7 mouse cellular contexts compared by ENCODE assay signal in the genomic region with DNA sequence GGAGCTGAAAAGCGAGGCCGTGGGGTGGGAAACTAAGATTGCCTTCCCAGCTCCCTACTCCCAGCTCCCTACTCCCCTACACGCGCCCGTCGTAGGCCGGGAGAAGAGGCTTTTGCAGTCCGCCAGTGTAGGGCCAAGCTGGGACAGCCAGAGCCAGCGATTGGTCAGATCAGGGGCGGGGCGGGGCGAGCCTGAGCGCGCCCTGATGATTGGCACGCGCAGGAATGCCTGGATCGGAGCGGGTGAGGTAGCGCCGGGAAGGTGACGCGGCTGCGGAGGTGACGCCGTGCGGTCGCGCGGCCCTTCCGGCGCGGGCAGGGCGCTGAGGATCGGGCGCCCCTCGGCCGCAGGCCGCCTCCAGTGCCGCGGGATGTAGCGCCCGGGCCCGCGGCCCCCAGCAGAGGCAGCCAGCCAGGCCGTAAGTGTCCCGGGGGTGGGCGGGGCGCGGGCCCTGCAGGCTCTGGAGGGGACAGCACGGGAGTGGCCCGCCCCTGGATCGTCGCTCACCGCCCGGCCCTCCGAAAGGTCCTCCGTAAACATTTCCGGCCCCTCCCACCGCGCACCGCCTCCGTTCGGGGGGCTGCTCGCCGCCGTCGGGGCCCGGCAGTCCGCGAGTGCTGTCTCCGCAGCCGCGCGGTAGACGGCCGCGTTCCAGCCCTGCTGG. TPM values are rescaled to one million over a fixed set of nuclear protein-coding genes. Genes with fewer than 3 reads are reported as not detected.
DNase-seq lines count a peak whose midpoint lies in the region; ATAC-seq lines count a peak whose summit lies in the region.

Adipor1 (plus strand) TSS at position 211 of the 664 bp plus-strand sequence.

- peak within 1 kb of the TSS; percentile 87 for H3K4me3 ChIP-seq in intestine, embryonic 15.5 days (replicated peaks)
- H3K4me3 ChIP-seq in midbrain, embryonic 10.5 days: peak within 1 kb of the TSS; percentile 96

- under 1% methylated on average over 71 of the region's 77 CpGs for WGBS in intestine, embryonic 15.5 days
- under 1% methylated on average over 76 of the region's 77 CpGs for WGBS in midbrain, embryonic 10.5 days

- H3K4me2 ChIP-seq in intestine, embryonic 15.5 days (replicated peaks): peak within 1 kb of the TSS; percentile 72

- H3K36me3 ChIP-seq in intestine, embryonic 15.5 days: peaks cover 8% of the 10 kb centered on the region
- H3K36me3 ChIP-seq in midbrain, embryonic 10.5 days: peaks cover 11% of the 10 kb centered on the region

- H3K27me3 ChIP-seq in intestine, embryonic 15.5 days (replicated peaks): no peaks in the 10 kb centered on the region
- H3K27me3 ChIP-seq in midbrain, embryonic 10.5 days (ENCODE audit: low read depth, poor library complexity, severe bottlenecking): no peaks in the 10 kb centered on the region

- H3K9me3 ChIP-seq in intestine, embryonic 15.5 days: no peaks in the 10 kb centered on the region
- no peaks in the 10 kb centered on the region for H3K9me3 ChIP-seq in midbrain, embryonic 10.5 days (replicated peaks)

- H3K4me1 ChIP-seq in intestine, embryonic 15.5 days (replicated peaks): peaks cover 37% of the 10 kb centered on the region
- peaks cover 50% of the 10 kb centered on the region for H3K4me1 ChIP-seq in midbrain, embryonic 10.5 days

- peak; percentile 100 for ATAC-seq in intestine, embryonic 15.5 days

- H3K9ac ChIP-seq in intestine, embryonic 15.5 days: peak within 1 kb of the TSS; percentile 94

- H3K27ac ChIP-seq in intestine, embryonic 15.5 days: peak within 1 kb of the TSS; percentile 95
- H3K27ac ChIP-seq in midbrain, embryonic 10.5 days (replicated peaks): peak within 1 kb of the TSS; percentile 98

- intact Hi-C loops in gastrocnemius, postnatal 36 days (cut with DNase I): loop anchor here (5.0 kb wide), 1 partner anchor 48 kb away; no protein-coding TSS in a partner anchor
- intact Hi-C loops in left cerebral cortex, postnatal 25 days (cut with DNase I): loop anchor here (2.0 to 10.0 kb wide), 2 partner anchors 52 to 360 kb away; no protein-coding TSS in a partner anchor

- peak; percentile 99 for DNase-seq in adrenal gland, adult 2 months
- DNase-seq in embryo, embryonic 11.5 days (ENCODE audit: low read depth, low spot score): peak; percentile 93
- peak; percentile 91 to 97 for DNase-seq in gastrocnemius, postnatal 36 days
- DNase-seq in left cerebral cortex, postnatal 25 days (ENCODE audit: low spot score in 2 of 2): peak; percentile 97 to 99
- peak; percentile 99 for DNase-seq in midbrain, embryonic 10.5 days (ENCODE audit: low spot score)
- DNase-seq in right cerebral cortex, postnatal 4 days: peak; percentile 94

RNA-seq across cellular contexts. Expression of gene Adipor1, which starts in this region (rescaled TPM):
- 100 to 1,000 TPM; 123 to 129 TPM for total RNA-seq in adrenal gland, adult 2 months (2021)
- polyA plus RNA-seq in adrenal gland, adult 2 months (2012; rRNA removed): 328 and 482 TPM in 2 replicates
- 100 to 1,000 TPM; 158 to 166 TPM for total RNA-seq in gastrocnemius, postnatal 36 days (2021)
- polyA plus RNA-seq in intestine, embryonic 15.5 days (2015; fragmentation: Nextera tagmentation; extraction: Ambion mirVana): 77.8 and 80.5 TPM in 2 replicates
- total RNA-seq in left cerebral cortex, postnatal 25 days (2021): 10 to 100 TPM; 62.3 to 63.5 TPM
- 74.3 and 75.7 TPM in 2 replicates for polyA plus RNA-seq in midbrain, embryonic 10.5 days (2016; fragmentation: Nextera tagmentation; extraction: Ambion mirVana)

Comparison
In these comparisons a context has a peak if more than half of its experiments do, and no peak if none do; other contexts are left out.
1. Peak in every context shown above with its lines: DNase-seq, ATAC-seq, H3K4me3 ChIP-seq and H3K27ac ChIP-seq.